Mouse (Mus musculus): ENCODE measurements around the gene Tpte. TPM values are rescaled to one million over a fixed set of nuclear protein-coding genes. Genes with fewer than 3 reads are reported as not detected.
A peak's percentile ranks its signal among the peaks of the same experiment; 100 is the strongest.
"Not testable (repeated sequence)": the region's sequence is repeated elsewhere in the genome, so short reads cannot be mapped to it uniquely, and the experiment has no call there.

The Tpte gene
- polyA plus RNA-seq, 1 experiment, result not detected

GRCm38 (mm10) chr8:22273142-22273541 is 10.1 kb upstream of the Tpte start:
- Histone ChIP-seq H3ac (ENCODE audit: control insufficient read depth, insufficient read length) (no peak overlapping the region), H3K36me3 (ENCODE audit: control insufficient read depth, insufficient read depth) (no peaks in the 10 kb centered on the region), H3K4me2 (ENCODE audit: low read depth) (no peak overlapping the region), H3K27me3 (ENCODE audit: control insufficient read depth, insufficient read depth, insufficient read length) (no peaks in the 10 kb centered on the region), H3K4me3 (no peak overlapping the region), H3K79me2 (ENCODE audit: control insufficient read depth, insufficient read depth) (no peaks in the 10 kb centered on the region)
- TF ChIP-seq POLR2AphosphoS2 (IDR thresholded peaks at IDR 0.05; ENCODE audit: insufficient read length, low read depth) (no peak), MAX (IDR thresholded peaks at IDR 0.05; ENCODE audit: low read depth) (no peak), MYOD1 (IDR thresholded peaks at IDR 0.05; ENCODE audit: control insufficient read depth in 1 of 3, insufficient read length in 2 of 3, low read depth in 2 of 3) (no peak), POLR2A (IDR thresholded peaks at IDR 0.05; ENCODE audit: insufficient read length, low read depth) (no peak), MYOG (IDR thresholded peaks at IDR 0.05; ENCODE audit: control insufficient read depth in 1 of 3, insufficient read depth in 1 of 3, insufficient read length in 2 of 3, low read depth in 2 of 3) (no peak), REST (IDR thresholded peaks at IDR 0.05; ENCODE audit: insufficient read depth, insufficient read length) (no peak), E2F4 (IDR thresholded peaks at IDR 0.05; ENCODE audit: insufficient read depth) (no peak), SRF (IDR thresholded peaks at IDR 0.05; ENCODE audit: control insufficient read depth, insufficient read length, low read depth) (no peak), CEBPB (IDR thresholded peaks at IDR 0.05; ENCODE audit: insufficient read depth, poor library complexity, severe bottlenecking) (no peak), TCF12 (IDR thresholded peaks at IDR 0.05; ENCODE audit: insufficient read depth, poor library complexity, severe bottlenecking) (no peak)

DNA sequence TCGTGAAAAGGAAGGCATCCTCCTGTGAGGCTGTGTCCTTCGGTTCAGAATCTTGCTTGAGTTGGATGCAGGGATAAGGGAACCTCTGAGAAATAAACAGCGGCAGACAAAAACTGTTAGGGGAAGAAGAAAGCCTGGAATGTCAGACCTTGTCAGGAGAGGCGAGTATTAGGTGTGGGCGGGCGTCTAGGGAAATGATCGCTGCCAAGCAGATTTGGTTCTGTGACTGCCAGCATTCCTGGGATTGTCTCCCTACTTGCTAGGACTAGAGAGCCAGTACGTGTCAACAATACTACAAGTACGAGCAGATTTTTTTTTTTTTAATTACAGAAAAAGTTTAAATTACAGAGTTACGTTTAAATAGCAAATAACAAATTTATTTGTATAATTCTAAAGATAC is 8.6 kb upstream of the Tpte start:
- Histone ChIP-seq H3ac (ENCODE audit: control insufficient read depth, insufficient read length) (no peak overlapping the region), H3K4me3 (no peak overlapping the region), H3K79me2 (ENCODE audit: control insufficient read depth, insufficient read depth) (no peaks in the 10 kb centered on the region), H3K27me3 (ENCODE audit: control insufficient read depth, insufficient read depth, insufficient read length) (no peaks in the 10 kb centered on the region), H3K36me3 (ENCODE audit: control insufficient read depth, insufficient read depth) (no peaks in the 10 kb centered on the region), H3K4me2 (ENCODE audit: low read depth) (no peak overlapping the region)
- no peak for TF ChIP-seq USF1 (IDR thresholded peaks at IDR 0.05; ENCODE audit: low read depth)
- TF ChIP-seq POLR2A (IDR thresholded peaks at IDR 0.05; ENCODE audit: insufficient read length, low read depth), result no peak
- no peak for TF ChIP-seq E2F4 (IDR thresholded peaks at IDR 0.05; ENCODE audit: insufficient read depth)
- TF ChIP-seq CEBPB (IDR thresholded peaks at IDR 0.05; ENCODE audit: insufficient read depth, poor library complexity, severe bottlenecking), result no peak
- no peak for TF ChIP-seq TCF12 (IDR thresholded peaks at IDR 0.05; ENCODE audit: insufficient read depth, poor library complexity, severe bottlenecking)
- no peak for TF ChIP-seq MYOD1 (IDR thresholded peaks at IDR 0.05; ENCODE audit: control insufficient read depth in 1 of 3, insufficient read length in 2 of 3, low read depth in 2 of 3)
- TF ChIP-seq MYOG (IDR thresholded peaks at IDR 0.05; ENCODE audit: control insufficient read depth in 1 of 3, insufficient read depth in 1 of 3, insufficient read length in 2 of 3, low read depth in 2 of 3), result no peak
- TF ChIP-seq TCF3 (IDR thresholded peaks at IDR 0.05; ENCODE audit: insufficient read length, low read depth), result no peak
- TF ChIP-seq REST (IDR thresholded peaks at IDR 0.05; ENCODE audit: insufficient read depth, insufficient read length), result no peak
- TF ChIP-seq POLR2AphosphoS2 (IDR thresholded peaks at IDR 0.05; ENCODE audit: insufficient read length, low read depth), result no peak

DNA sequence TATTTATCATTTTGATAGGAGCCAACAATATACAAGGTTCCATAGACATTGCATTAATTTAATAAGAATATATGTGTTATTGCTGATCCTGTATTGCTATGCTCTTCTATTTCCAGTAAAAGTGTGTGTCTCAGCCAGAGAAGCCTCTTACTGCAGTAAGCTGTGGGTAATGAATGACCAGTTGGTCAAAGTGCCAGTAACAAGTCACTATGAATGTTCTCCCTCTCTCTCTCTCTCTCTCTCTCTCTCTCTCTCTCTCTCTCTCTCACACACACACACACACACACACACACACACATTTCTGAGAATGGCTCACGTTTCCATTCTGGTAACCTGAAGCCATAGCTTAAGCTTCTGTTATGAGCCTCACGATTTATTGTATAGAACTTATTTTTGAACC is 19.1 kb downstream of the Tpte start:
- Histone ChIP-seq H3K36me3 (ENCODE audit: control insufficient read depth, insufficient read depth) (no peaks in the 10 kb centered on the region), H3K79me2 (ENCODE audit: control insufficient read depth, insufficient read depth) (no peaks in the 10 kb centered on the region), H3K4me3 (no peak overlapping the region), H3K27me3 (ENCODE audit: control insufficient read depth, insufficient read depth, insufficient read length) (peaks cover 14% of the 10 kb centered on the region), H3K4me2 (ENCODE audit: low read depth) (no peak overlapping the region), H3ac (ENCODE audit: control insufficient read depth, insufficient read length) (no peak overlapping the region)
- no peak for TF ChIP-seq POLR2AphosphoS2 (IDR thresholded peaks at IDR 0.05; ENCODE audit: insufficient read length, low read depth)
- TF ChIP-seq SRF (IDR thresholded peaks at IDR 0.05; ENCODE audit: control insufficient read depth, insufficient read length, low read depth), result no peak
- no peak for TF ChIP-seq USF1 (IDR thresholded peaks at IDR 0.05; ENCODE audit: low read depth)
- no peak for TF ChIP-seq TCF3 (IDR thresholded peaks at IDR 0.05; ENCODE audit: insufficient read length, low read depth)
- TF ChIP-seq CEBPB (IDR thresholded peaks at IDR 0.05; ENCODE audit: insufficient read depth, poor library complexity, severe bottlenecking), result no peak
- no peak for TF ChIP-seq E2F4 (IDR thresholded peaks at IDR 0.05; ENCODE audit: insufficient read depth)
- TF ChIP-seq REST (IDR thresholded peaks at IDR 0.05; ENCODE audit: insufficient read depth, insufficient read length), result no peak
- TF ChIP-seq POLR2A (IDR thresholded peaks at IDR 0.05; ENCODE audit: insufficient read length, low read depth), result no peak
- no peak for TF ChIP-seq MYOG (IDR thresholded peaks at IDR 0.05; ENCODE audit: control insufficient read depth in 1 of 3, insufficient read depth in 1 of 3, insufficient read length in 2 of 3, low read depth in 2 of 3)
- TF ChIP-seq MAX (IDR thresholded peaks at IDR 0.05; ENCODE audit: low read depth), result no peak
- no peak for TF ChIP-seq TCF12 (IDR thresholded peaks at IDR 0.05; ENCODE audit: insufficient read depth, poor library complexity, severe bottlenecking)
- no peak for TF ChIP-seq MYOD1 (IDR thresholded peaks at IDR 0.05; ENCODE audit: control insufficient read depth in 1 of 3, insufficient read length in 2 of 3, low read depth in 2 of 3)

- TF ChIP-seq USF1 (IDR thresholded peaks at IDR 0.05; ENCODE audit: low read depth), result no peak
- TF ChIP-seq SRF (IDR thresholded peaks at IDR 0.05; ENCODE audit: control insufficient read depth, insufficient read length, low read depth), result no peak
- no peak for TF ChIP-seq CEBPB (IDR thresholded peaks at IDR 0.05; ENCODE audit: insufficient read depth, poor library complexity, severe bottlenecking)
- TF ChIP-seq TCF3 (IDR thresholded peaks at IDR 0.05; ENCODE audit: insufficient read length, low read depth), result no peak
- TF ChIP-seq REST (IDR thresholded peaks at IDR 0.05; ENCODE audit: insufficient read depth, insufficient read length), result no peak
- no peak for TF ChIP-seq MYOG (IDR thresholded peaks at IDR 0.05; ENCODE audit: control insufficient read depth in 1 of 3, insufficient read depth in 1 of 3, insufficient read length in 2 of 3, low read depth in 2 of 3)
- no peak for TF ChIP-seq MAX (IDR thresholded peaks at IDR 0.05; ENCODE audit: low read depth)
- no peak for TF ChIP-seq POLR2AphosphoS2 (IDR thresholded peaks at IDR 0.05; ENCODE audit: insufficient read length, low read depth)
- TF ChIP-seq TCF12 (IDR thresholded peaks at IDR 0.05; ENCODE audit: insufficient read depth, poor library complexity, severe bottlenecking), result no peak
- Histone ChIP-seq H3K4me2 (ENCODE audit: low read depth) (peak overlapping the region; percentile 42), H3ac (ENCODE audit: control insufficient read depth, insufficient read length) (no peak overlapping the region), H3K36me3 (ENCODE audit: control insufficient read depth, insufficient read depth) (no peaks in the 10 kb centered on the region), H3K4me3 (no peak overlapping the region), H3K27me3 (ENCODE audit: control insufficient read depth, insufficient read depth, insufficient read length) (peaks cover 14% of the 10 kb centered on the region), H3K79me2 (ENCODE audit: control insufficient read depth, insufficient read depth) (no peaks in the 10 kb centered on the region)
Measured at GRCm38 (mm10) chr8:22302896-22303306, 19.7 kb downstream of the Tpte start.

GRCm38 (mm10) chr8:22304045-22304444 is 20.8 kb downstream of the Tpte start:
- H3K4me3 ChIP-seq; H3ac ChIP-seq (ENCODE audit: control insufficient read depth, insufficient read length): not testable (repeated sequence)

More at GRCm38 (mm10) chr8:22304045-22304444, 20.8 kb downstream of the Tpte start:
- H3K27me3 ChIP-seq (ENCODE audit: control insufficient read depth, insufficient read depth, insufficient read length); H3K36me3 ChIP-seq (ENCODE audit: control insufficient read depth, insufficient read depth); H3K79me2 ChIP-seq (ENCODE audit: control insufficient read depth, insufficient read depth); H3K4me2 ChIP-seq (ENCODE audit: low read depth): not testable (repeated sequence)
